Mouse (Mus musculus) lung, adult 2 months (tissue): ENCODE data around the gene Mcam.

ENCODE experiments used
- CTCF ChIP-seq: fragments of 200-500 bp; IDR thresholded peaks from 2 replicates; pipeline ENCODE4 v1.5.1; 2011; ENCODE audit warnings: mild to moderate bottlenecking, low read length, control low read depth; ENCODE audit not compliant: insufficient read depth
- POLR2A ChIP-seq: fragments of 200-500 bp; IDR thresholded peaks from 2 replicates; pipeline ENCODE4 v1.6.1; 2011; ENCODE audit warnings: low read depth, mild to moderate bottlenecking, control low read depth, low read length, borderline replicate concordance; ENCODE audit errors: extremely low read depth

- TF ChIP-seq POLR2A (peak; percentile 77), CTCF (no peak)
These were observed 49.5 kb upstream of the Mcam start for GRCm38 (mm10) chr9:44084659-44085229.
